Mouse (Mus musculus): ENCODE measurements around the gene Armc9.

GRCm38 (mm10) chr1:86277055-86277454, 122.5 kb downstream of the Armc9 start:
- no peak for TF ChIP-seq POLR2A (IDR thresholded peaks at IDR 0.05; ENCODE audit: borderline replicate concordance, extremely low read depth, low read depth, low read length)
- TF ChIP-seq CTCF (IDR thresholded peaks at IDR 0.05; ENCODE audit: insufficient read depth, low read length), result no peak

Data from lung, adult 2 months (tissue).